Mouse (Mus musculus): Measurements from ENCODE around the gene Mea1. TPM values are rescaled to one million over a fixed set of nuclear protein-coding genes. Genes with fewer than 3 reads are reported as not detected.
A peak's percentile ranks its signal among the peaks of the same experiment; 100 is the strongest.

The Mea1 gene
- 178 and 180 TPM in 2 replicates for polyA plus RNA-seq (2016; fragmentation: Nextera tagmentation; extraction: Ambion mirVana)

GRCm38 (mm10) chr17:46678416-46678815, at the start of gene Mea1:
Mea1 (plus strand) TSS chr17:46678793.
- Histone ChIP-seq H3K4me1 (peaks cover 52% of the 10 kb centered on the region), H3K27ac (replicated peaks) (peak within 1 kb of the TSS; percentile 89; the same call in 1 of the 2 replicates), H3K36me3 (peaks cover 53% of the 10 kb centered on the region), H3K4me3 (peak within 1 kb of the TSS; percentile 92), H3K9me3 (replicated peaks) (no peaks in the 10 kb centered on the region), H3K27me3 (ENCODE audit: low read depth, poor library complexity, severe bottlenecking) (no peaks in the 10 kb centered on the region)
- 97% methylated on average over 8 of the region's 9 CpGs for WGBS
- DNase-seq (ENCODE audit: low spot score): no peak

- 7% methylated on average over 12 of the region's 12 CpGs for WGBS
- H3K27me3 ChIP-seq (ENCODE audit: low read depth, poor library complexity, severe bottlenecking): no peaks in the 10 kb centered on the region
- H3K9me3 ChIP-seq (replicated peaks): no peaks in the 10 kb centered on the region
- H3K27ac ChIP-seq (replicated peaks): peak overlapping the region; percentile 96
- peak overlapping the region; percentile 98 for H3K4me3 ChIP-seq
- DNase-seq (ENCODE audit: low spot score): peak; percentile 71
- peaks cover 34% of the 10 kb centered on the region for H3K36me3 ChIP-seq
- peaks cover 54% of the 10 kb centered on the region for H3K4me1 ChIP-seq
These were observed 48.7 kb upstream of the Mea1 start for GRCm38 (mm10) chr17:46629685-46630441.

GRCm38 (mm10) chr17:46636831-46637523, 41.6 kb upstream of the Mea1 start:
- WGBS: 32% methylated on average over 15 of the region's 15 CpGs
- H3K4me3 ChIP-seq: peak overlapping the region; percentile 27; the same call in 1 of the 2 replicates
- no peaks in the 10 kb centered on the region for H3K27me3 ChIP-seq (ENCODE audit: low read depth, poor library complexity, severe bottlenecking)
- peak overlapping the region; percentile 76 for H3K27ac ChIP-seq (replicated peaks)
- peaks cover 5% of the 10 kb centered on the region for H3K4me1 ChIP-seq
- no peaks in the 10 kb centered on the region for H3K9me3 ChIP-seq (replicated peaks)
- peak; percentile 47 for DNase-seq (ENCODE audit: low spot score)
- peaks cover 65% of the 10 kb centered on the region for H3K36me3 ChIP-seq

GRCm38 (mm10) chr17:46639929-46640328, 38.7 kb upstream of the Mea1 start:
- H3K4me3 ChIP-seq: no peak overlapping the region
- H3K36me3 ChIP-seq: peaks cover 50% of the 10 kb centered on the region
- peaks cover 14% of the 10 kb centered on the region for H3K4me1 ChIP-seq
- 78% methylated on average over 9 of the region's 9 CpGs for WGBS
- no peaks in the 10 kb centered on the region for H3K27me3 ChIP-seq (ENCODE audit: low read depth, poor library complexity, severe bottlenecking)
- no peak for DNase-seq (ENCODE audit: low spot score)
- H3K27ac ChIP-seq (replicated peaks): no peak overlapping the region
- no peaks in the 10 kb centered on the region for H3K9me3 ChIP-seq (replicated peaks)

GRCm38 (mm10) chr17:46642060-46642459, 36.5 kb upstream of the Mea1 start:
- Histone ChIP-seq H3K36me3 (peaks cover 39% of the 10 kb centered on the region), H3K9me3 (replicated peaks) (no peaks in the 10 kb centered on the region), H3K27me3 (ENCODE audit: low read depth, poor library complexity, severe bottlenecking) (no peaks in the 10 kb centered on the region), H3K4me1 (peaks cover 22% of the 10 kb centered on the region), H3K27ac (replicated peaks) (no peak overlapping the region), H3K4me3 (no peak overlapping the region)
- 92% methylated on average over 17 of the region's 17 CpGs for WGBS
- DNase-seq (ENCODE audit: low spot score): no peak

GRCm38 (mm10) chr17:46644152-46644805, 34.3 kb upstream of the Mea1 start:
- Histone ChIP-seq H3K4me1 (peaks cover 27% of the 10 kb centered on the region), H3K27ac (replicated peaks) (no peak overlapping the region), H3K9me3 (replicated peaks) (no peaks in the 10 kb centered on the region), H3K4me3 (peak overlapping the region; percentile 80), H3K36me3 (peaks cover 50% of the 10 kb centered on the region), H3K27me3 (ENCODE audit: low read depth, poor library complexity, severe bottlenecking) (no peaks in the 10 kb centered on the region)
- WGBS: 87% methylated on average over 12 of the region's 12 CpGs
- no peak for DNase-seq (ENCODE audit: low spot score)

GRCm38 (mm10) chr17:46644916-46645475, 33.6 kb upstream of the Mea1 start:
- DNase-seq (ENCODE audit: low spot score): no peak
- peaks cover 34% of the 10 kb centered on the region for H3K4me1 ChIP-seq
- peak overlapping the region; percentile 90 for H3K27ac ChIP-seq (replicated peaks)
- H3K9me3 ChIP-seq (replicated peaks): no peaks in the 10 kb centered on the region
- no peaks in the 10 kb centered on the region for H3K27me3 ChIP-seq (ENCODE audit: low read depth, poor library complexity, severe bottlenecking)
- 6% methylated on average over 11 of the region's 11 CpGs for WGBS
- H3K36me3 ChIP-seq: peaks cover 44% of the 10 kb centered on the region
- peak overlapping the region; percentile 80 for H3K4me3 ChIP-seq

GRCm38 (mm10) chr17:46645561-46646321, 32.9 kb upstream of the Mea1 start, which contains the start of the genes Klc4 and Mrpl2:
Klc4 (minus strand) TSS chr17:46646022.
Mrpl2 (plus strand) TSS chr17:46646229.
- WGBS: under 1% methylated on average over 53 of the region's 53 CpGs
- Histone ChIP-seq H3K4me3 (peak within 1 kb of the TSS; percentile 80), H3K27ac (replicated peaks) (peak within 1 kb of the TSS; percentile 90), H3K36me3 (peaks cover 37% of the 10 kb centered on the region), H3K9me3 (replicated peaks) (no peaks in the 10 kb centered on the region), H3K4me1 (peaks cover 42% of the 10 kb centered on the region), H3K27me3 (ENCODE audit: low read depth, poor library complexity, severe bottlenecking) (no peaks in the 10 kb centered on the region)
- DNase-seq (ENCODE audit: low spot score): peak; percentile 100

- peaks cover 47% of the 10 kb centered on the region for H3K4me1 ChIP-seq
These were observed 32.3 kb upstream of the Mea1 start for GRCm38 (mm10) chr17:46646322-46646662.

GRCm38 (mm10) chr17:46647279-46647678, 31.3 kb upstream of the Mea1 start:
- Histone ChIP-seq H3K4me1 (peaks cover 57% of the 10 kb centered on the region), H3K27ac (replicated peaks) (no peak overlapping the region), H3K4me3 (0 out of 2 replicates have a peak overlapping the region, but pooled peaks have one; percentile 80), H3K36me3 (peaks cover 28% of the 10 kb centered on the region), H3K9me3 (replicated peaks) (no peaks in the 10 kb centered on the region), H3K27me3 (ENCODE audit: low read depth, poor library complexity, severe bottlenecking) (no peaks in the 10 kb centered on the region)
- no peak for DNase-seq (ENCODE audit: low spot score)
- WGBS: 95% methylated on average over 7 of the region's 7 CpGs

More at GRCm38 (mm10) chr17:46646322-46646662, 32.3 kb upstream of the Mea1 start:
- Histone ChIP-seq H3K4me3 (peak overlapping the region; percentile 80), H3K36me3 (peaks cover 31% of the 10 kb centered on the region), H3K9me3 (replicated peaks) (no peaks in the 10 kb centered on the region), H3K27ac (replicated peaks) (peak overlapping the region; percentile 90), H3K27me3 (ENCODE audit: low read depth, poor library complexity, severe bottlenecking) (no peaks in the 10 kb centered on the region)
- DNase-seq (ENCODE audit: low spot score): no peak
- under 1% methylated on average over 19 of the region's 19 CpGs for WGBS

- no peak overlapping the region for H3K27ac ChIP-seq (replicated peaks)
- DNase-seq (ENCODE audit: low spot score): no peak
These were observed 30.2 kb upstream of the Mea1 start for GRCm38 (mm10) chr17:46648436-46648835.

GRCm38 (mm10) chr17:46649811-46650210, 28.8 kb upstream of the Mea1 start:
- H3K27ac ChIP-seq (replicated peaks): peak overlapping the region; percentile 96
- no peak for DNase-seq (ENCODE audit: low spot score)
- peaks cover 50% of the 10 kb centered on the region for H3K36me3 ChIP-seq
- peak overlapping the region; percentile 82 for H3K4me3 ChIP-seq
- H3K9me3 ChIP-seq (replicated peaks): no peaks in the 10 kb centered on the region
- WGBS: 47% methylated on average over 15 of the region's 15 CpGs
- peaks cover 56% of the 10 kb centered on the region for H3K4me1 ChIP-seq
- no peaks in the 10 kb centered on the region for H3K27me3 ChIP-seq (ENCODE audit: low read depth, poor library complexity, severe bottlenecking)

More at GRCm38 (mm10) chr17:46648436-46648835, 30.2 kb upstream of the Mea1 start:
- WGBS: 89% methylated on average over 9 of the region's 9 CpGs
- Histone ChIP-seq H3K27me3 (ENCODE audit: low read depth, poor library complexity, severe bottlenecking) (no peaks in the 10 kb centered on the region), H3K36me3 (peaks cover 36% of the 10 kb centered on the region), H3K9me3 (replicated peaks) (no peaks in the 10 kb centered on the region), H3K4me3 (0 out of 2 replicates have a peak overlapping the region, but pooled peaks have one; percentile 7), H3K4me1 (peaks cover 64% of the 10 kb centered on the region)
